Mouse (Mus musculus): ENCODE data around the gene Clk2.

- no peak for TF ChIP-seq CTCF (IDR thresholded peaks at IDR 0.05; ENCODE audit: extremely low read depth, insufficient read depth, insufficient read length, insufficient replicate concordance)
- no peak for TF ChIP-seq POLR2A (IDR thresholded peaks at IDR 0.05; ENCODE audit: low read depth, low read length)
These were observed 56.6 kb downstream of the Clk2 start for GRCm38 (mm10) chr3:89221167-89221566.
